Mouse (Mus musculus): ENCODE measurements around the gene a.
"Not testable (repeated sequence)": the region's sequence is repeated elsewhere in the genome, so short reads cannot be mapped to it uniquely, and the experiment has no call there.

Gene a

DNA sequence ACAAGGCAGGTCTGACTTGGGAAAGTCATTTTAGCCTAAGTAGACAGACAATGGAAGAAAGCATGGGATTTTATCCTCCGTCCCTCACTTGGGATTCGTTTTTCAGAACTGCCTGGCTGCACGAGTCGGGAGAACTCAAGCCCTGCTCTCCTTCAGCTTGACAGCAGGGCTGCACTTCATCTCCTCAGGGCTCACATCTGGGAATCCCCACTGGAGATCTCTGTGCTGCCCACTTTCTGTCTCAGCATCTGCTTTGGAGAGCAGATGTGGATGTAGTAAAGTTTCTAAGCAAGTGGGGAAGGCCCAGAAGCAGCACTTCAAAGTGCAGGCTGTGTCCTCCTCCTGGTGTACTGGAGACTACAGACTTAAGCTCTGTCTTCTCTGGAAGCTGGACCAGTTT, 130.9 kb downstream of the a start:
- not testable (repeated sequence) for DNase-seq (ENCODE audit: low read depth)

DNA sequence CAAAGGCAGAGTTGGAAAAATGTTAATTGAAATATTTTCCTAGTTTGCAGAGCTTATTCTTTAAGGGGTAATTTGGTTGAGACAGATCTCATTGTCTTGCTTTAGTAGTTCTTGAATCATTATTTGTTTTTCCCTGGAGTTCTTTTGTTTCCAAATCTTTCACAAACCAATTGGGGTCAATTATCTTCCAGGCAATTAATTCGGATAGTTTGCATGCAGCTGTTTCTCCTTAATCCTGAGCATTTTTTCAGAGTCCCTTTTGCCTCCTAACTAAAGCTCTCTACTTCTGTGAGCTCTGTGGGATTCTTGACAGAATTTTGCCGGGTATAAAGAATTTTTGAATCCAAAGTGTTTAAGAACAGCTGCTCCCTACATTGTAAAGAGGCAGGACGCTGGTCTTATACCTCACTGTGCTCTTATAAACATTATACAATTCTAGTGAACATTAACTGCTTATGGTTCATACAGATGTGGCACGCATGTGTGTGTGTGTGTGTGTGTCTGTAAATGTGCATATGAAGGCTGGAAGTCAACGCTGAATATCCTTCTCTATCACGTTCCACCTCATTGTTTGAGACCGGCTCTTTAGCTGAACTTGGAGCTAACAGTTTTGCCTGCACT, 134.3 kb downstream of the a start:
- no peak for DNase-seq (ENCODE audit: low read depth)

DNA sequence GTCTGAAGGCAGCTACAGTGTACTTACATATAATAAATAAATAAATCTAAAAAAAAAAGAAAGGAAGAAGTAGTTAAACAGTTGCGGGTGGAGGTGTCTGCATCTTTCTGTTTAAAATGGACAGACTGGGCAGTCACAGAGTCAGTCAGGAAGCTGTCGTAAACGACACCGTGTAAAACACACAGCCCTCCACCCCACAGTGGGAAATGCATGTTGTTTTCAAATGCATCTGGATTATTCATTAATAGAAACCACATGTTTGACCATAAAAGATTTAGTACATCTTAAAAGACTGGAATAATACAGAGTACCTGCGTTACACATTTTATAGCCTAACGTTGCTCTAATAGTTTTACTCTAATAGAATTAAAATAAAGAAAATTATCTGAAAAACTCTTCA, 135.6 kb downstream of the a start:
- DNase-seq (ENCODE audit: low read depth), result no peak

GRCm38 (mm10) chr2:154928298-154928697, 137.1 kb downstream of the a start:
- DNase-seq (ENCODE audit: low read depth), result no peak

DNA sequence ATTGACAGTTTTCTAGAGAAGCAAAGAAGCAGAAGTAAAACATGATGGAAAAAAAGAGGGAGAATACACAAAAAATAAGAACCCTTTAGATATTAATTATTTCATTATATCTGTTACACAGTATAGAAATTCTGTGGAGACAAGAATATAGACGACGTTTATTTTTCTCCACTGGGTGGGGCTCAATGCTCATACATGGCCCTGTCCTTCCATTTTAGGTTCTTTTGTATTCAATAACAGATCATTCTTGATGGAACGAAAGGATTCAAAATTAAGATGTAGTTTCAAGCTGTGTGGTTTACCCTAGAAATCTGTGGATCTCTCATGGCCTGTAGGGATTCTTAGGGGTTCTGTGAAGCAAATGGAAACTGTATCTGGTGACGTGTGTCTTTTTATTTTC, 142.7 kb downstream of the a start:
- peak; percentile 59 for DNase-seq (ENCODE audit: low read depth)

DNA sequence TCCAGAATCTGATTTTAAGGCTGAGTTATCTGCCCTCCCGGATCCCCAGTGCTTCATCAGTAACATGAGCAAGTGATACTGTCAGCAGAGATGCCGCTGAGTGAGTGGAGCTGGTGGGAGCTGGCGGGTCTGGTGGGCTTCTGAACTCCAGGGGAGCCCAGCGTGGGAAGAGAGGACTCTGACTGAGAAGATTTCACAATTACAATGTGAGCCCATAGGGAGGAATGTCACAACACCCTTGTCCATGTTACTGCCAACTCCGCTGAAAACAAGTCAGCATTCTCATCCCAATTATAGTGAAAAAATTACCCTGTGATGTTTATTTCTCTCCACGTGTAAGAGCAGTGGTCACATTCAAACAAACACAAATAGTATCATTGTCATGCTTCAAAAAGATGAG, 144.9 kb downstream of the a start:
- DNase-seq (ENCODE audit: low read depth), result no peak

GRCm38 (mm10) chr2:154936536-154937155, 145.4 kb downstream of the a start:
- DNase-seq (ENCODE audit: low read depth), result no peak

GRCm38 (mm10) chr2:154937547-154938390, 146.6 kb downstream of the a start:
- no peak for DNase-seq (ENCODE audit: low read depth)

DNA sequence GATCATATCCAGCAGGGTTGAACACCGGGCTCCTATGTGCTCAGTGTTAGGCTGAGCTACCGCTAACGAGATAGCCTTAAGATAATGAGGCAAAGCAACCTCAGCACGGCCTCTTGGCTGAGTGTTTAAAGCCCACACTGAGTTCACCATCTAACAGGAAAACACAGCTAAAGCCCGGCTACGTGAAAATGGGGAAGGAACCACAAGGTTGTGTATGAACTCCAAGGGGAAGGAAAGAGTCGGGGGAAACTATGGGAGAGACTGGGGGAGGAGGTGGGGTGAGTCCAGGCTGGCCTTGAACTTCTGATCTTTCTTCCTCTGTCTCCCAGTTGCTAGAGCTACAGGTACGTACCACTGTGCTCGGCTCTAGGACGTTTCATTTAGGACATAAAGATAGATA, 150.8 kb downstream of the a start:
- DNase-seq (ENCODE audit: low read depth), result no peak

DNA sequence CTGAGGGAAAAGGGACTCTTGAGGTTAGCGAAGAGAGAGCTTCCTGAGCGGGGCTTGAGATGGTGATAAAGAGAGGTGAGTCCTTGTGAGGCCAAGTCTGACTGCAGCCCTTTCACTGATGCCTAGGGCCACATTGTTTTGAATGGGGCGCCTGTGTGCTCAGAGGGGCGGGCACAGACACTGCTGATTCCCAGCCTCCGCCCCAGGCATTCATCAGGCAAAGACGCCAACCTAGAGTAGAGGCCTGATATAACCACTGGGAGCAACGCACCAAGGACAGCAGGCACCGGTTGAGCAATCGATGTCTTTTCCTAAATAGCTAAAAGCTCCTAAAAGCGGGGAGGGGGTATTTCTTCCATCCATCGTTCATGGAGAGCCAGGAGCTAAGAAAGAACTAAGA, 151.3 kb downstream of the a start:
- no peak for DNase-seq (ENCODE audit: low read depth)

- DNase-seq (ENCODE audit: low read depth), result peak; percentile 62
Observed at GRCm38 (mm10) chr2:154943101-154943500, 151.9 kb downstream of the a start.

- DNase-seq (ENCODE audit: low read depth), result no peak
Observed at GRCm38 (mm10) chr2:154946921-154947320, 155.7 kb downstream of the a start.

GRCm38 (mm10) chr2:154949352-154949751, 158.2 kb downstream of the a start:
- DNase-seq (ENCODE audit: low read depth), result no peak

DNA sequence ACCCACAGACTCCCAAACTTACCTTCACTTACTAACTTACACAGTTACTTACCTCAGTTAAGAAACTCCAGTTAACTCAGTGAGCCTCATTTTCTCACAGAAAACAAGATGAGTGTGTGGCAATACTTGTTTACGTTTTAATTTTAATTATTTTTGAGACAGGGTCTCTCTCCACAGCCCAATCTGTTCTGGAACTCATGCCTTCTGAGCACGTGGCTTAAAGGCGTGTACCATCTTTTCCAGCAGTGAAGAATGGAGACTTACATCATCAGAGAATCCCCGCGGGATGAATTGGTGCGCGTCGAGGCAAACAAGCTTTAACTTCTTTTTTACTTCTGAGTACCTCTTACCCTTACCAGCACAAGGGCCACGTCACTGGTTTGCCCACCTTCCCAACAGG, 158.7 kb downstream of the a start:
- DNase-seq (ENCODE audit: low read depth), result no peak

GRCm38 (mm10) chr2:154950601-154951000, 159.4 kb downstream of the a start:
- DNase-seq (ENCODE audit: low read depth), result no peak

- no peak for DNase-seq (ENCODE audit: low read depth)
Observed at GRCm38 (mm10) chr2:154959486-154959885, 168.3 kb downstream of the a start.

GRCm38 (mm10) chr2:154959909-154960308, 168.7 kb downstream of the a start:
- DNase-seq (ENCODE audit: low read depth), result no peak

DNA sequence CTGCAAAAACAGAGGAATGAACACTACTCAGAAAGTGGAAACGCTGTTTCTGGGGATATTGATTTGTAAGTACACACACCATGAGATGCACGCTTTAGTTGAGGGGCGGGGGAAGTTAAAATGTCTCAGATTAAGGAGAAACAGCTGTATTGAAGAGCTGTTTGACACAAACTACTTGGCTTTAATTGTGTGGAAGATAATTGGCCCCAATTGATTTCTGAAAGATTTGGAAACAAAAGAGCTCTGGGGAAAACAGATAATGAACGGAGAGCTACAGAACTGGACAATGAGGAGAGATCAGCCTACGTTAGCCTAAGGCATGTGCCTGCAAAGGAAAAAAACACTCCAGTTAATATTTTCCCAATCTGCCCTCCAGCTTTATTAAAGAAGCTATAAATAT, 172.0 kb downstream of the a start:
- no peak for DNase-seq (ENCODE audit: low read depth)

DNA sequence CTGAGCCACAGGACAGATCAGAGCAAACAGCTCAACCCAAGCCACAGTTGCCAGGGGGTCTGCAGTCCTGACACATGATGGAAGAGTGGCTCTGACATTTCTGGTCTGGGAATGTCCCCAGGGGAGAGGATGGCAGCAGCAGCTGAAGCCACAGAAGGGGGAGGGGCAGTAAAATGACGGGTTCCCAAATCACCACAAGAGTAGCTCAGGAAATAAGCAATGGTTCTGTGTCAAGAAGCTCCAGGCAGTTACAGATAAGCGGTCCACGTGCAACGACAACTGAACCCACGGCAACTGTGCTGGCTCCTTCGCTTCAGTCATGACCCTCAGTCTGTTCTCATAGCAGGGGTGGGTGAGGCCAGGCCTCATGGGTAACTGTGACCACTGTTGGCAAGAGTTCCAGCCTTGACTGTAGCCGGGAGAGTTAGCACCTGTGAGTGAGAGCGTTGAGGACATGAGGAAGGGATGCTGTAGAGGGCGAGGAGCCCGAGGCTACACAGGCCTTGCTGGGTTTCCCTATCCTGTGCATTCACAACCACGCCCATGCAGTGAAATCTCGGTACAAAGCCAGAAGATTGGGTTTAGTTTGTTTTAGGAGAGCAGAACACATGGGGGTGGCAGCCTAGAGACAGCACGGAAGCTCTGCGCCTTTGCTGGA, 178.7 kb downstream of the a start:
- not testable (repeated sequence) for DNase-seq (ENCODE audit: low read depth)

DNA sequence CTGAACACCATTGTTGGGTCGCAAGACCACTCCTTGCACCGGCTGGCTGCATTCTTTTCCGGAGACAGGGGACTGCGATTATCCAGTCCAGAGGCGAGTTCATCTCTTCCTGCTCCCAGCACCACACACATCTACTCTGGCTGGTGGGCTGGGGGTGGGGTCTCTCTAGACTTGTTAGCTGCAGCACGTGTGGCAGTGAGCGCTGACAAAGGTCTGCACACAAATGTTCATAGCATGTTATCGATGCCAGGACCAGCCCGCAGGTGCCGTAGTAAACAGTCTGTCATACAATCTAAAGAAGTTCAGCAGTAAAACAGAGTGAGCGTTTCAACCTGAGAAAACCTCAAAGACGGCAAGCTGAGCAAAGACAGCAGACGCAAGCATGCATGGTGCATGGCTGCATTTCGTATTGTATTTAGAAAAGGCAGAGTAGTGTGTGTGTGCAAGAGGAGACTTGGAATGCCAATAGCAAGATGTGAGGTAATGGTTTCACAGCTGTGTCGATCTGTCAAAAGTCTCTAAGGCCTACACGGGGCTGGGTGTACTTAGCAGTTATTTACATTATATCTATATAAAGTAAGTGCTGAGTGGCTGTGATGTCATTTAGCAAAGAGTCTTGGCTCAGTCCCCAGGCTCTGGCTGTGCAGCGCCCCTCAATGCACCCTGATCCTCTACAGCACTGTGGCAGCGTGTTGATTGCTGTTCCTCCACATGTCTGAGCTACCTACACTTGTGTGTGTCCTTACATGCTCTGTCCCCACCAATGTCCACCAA, 180.9 kb downstream of the a start:
- DNase-seq (ENCODE audit: low read depth), result no peak

DNA sequence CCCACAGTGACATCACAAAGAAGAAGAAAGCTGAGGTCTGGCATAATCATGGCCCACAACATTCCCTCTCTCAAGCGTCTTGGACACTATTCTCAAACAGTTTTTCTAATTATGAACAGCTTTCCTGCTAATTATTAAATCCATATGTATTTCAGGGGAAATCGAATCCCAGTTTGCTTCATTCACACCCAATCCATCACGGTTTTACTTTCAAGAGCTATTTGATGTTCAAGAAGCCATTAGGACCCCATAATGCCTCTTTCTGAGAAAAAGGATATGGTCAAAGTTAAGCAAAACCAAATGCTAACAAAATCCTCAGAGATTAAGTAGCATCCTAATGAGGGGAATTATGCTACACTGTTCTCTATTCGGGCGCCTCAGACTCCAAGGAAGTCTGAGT, 181.8 kb downstream of the a start:
- no peak for DNase-seq (ENCODE audit: low read depth)

DNA sequence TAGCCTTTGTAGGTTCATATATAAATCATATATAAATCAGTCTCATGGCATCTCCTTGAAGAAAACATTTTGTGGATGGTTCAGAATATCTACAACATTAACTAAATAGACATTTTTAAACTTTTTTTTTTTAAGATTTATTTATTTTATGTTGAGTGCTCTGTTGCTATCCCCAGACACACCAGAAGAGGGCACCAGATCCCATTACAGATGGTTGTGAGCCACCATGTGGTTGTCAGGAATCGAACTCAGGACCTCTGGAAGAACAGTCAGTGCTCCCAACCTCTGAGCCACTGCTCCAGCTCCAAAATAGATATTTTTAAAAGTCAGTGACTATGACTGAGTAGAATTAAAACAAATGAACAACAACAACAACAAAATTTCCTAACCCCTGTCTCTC, 195.4 kb downstream of the a start:
- peak; percentile 16 for DNase-seq (ENCODE audit: low read depth)

Data from induced T-regulatory cell, adult 2 months (primary cell).